Mouse (Mus musculus): Measurements from ENCODE around the gene Ahsa1.
A peak's percentile ranks its signal among the peaks of the same experiment; 100 is the strongest.

DNA sequence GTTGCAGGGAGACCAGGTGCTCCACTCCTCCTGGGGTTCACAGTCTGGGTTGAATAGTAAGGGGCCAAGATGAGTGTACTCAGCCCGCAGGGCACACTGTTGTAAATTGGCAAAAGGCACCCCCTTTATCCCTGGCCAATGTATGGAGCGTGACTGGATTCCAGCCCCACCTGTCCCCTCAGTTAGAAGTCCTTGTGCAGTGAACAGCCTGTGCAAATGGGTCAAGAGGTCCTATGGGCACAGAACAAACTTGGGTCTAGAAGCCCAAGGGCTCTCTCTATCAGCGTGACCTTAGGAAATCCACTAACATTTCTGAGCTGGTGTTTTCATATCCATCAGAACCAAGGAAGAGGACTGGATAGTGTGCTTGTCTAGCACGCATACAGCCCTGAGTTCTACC is 16.5 kb downstream of the Ahsa1 start:
- TF ChIP-seq EP300 (IDR thresholded peaks at IDR 0.05) (0 out of 2 replicates have a peak, but pooled peaks have one; percentile 8), CTCF (IDR thresholded peaks at IDR 0.05) (no peak)
